Mouse (Mus musculus) ES-E14 (cell line): Measurements from ENCODE around the gene Itsn2. TPM values are rescaled to one million over a fixed set of nuclear protein-coding genes. Genes with fewer than 3 reads are reported as not detected.
A peak's percentile ranks its signal among the peaks of the same experiment; 100 is the strongest.

Experiments used
- DNase-seq: peaks from one replicate; pipeline ENCODE4 v3.0.0-alpha.2; 2013; ENCODE audit warnings: low read depth, low spot score
- H3K27ac ChIP-seq: 2 replicates; pipeline ENCODE4 v1.5.1; 2012; ENCODE audit warnings: low read depth, mild to moderate bottlenecking, low read length, moderate library complexity, mixed read lengths; ENCODE audit not compliant: poor library complexity, insufficient read depth, severe bottlenecking
- H3K36me3 ChIP-seq: 2 replicates; pipeline ENCODE4 v1.6.1; 2012; ENCODE audit warnings: mild to moderate bottlenecking, low read length, moderate library complexity, mixed read lengths; ENCODE audit not compliant: control insufficient read depth, poor library complexity, insufficient read depth, severe bottlenecking
- H3K4me1 ChIP-seq, 2 experiments: fragments of 150-350 bp in 1 of 2; sonication (generic) in 1 of 2; 2 replicates each; pipeline ENCODE4 v1.6.1; 2012; ENCODE audit warnings: low read length in 2 of 2, mild to moderate bottlenecking in 1 of 2, mixed read lengths in 1 of 2; ENCODE audit not compliant: control insufficient read depth in 2 of 2, insufficient read depth in 2 of 2, poor library complexity in 1 of 2
- H3K4me3 ChIP-seq, 2 experiments: fragments of 150-350 bp in 1 of 2; sonication (generic) in 1 of 2; 2 replicates each; pipeline ENCODE4 v1.5.1; 2012; ENCODE audit warnings: low read length in 2 of 2, low read depth in 1 of 2, mild to moderate bottlenecking in 1 of 2, mixed read lengths in 1 of 2; ENCODE audit not compliant: insufficient read depth in 1 of 2, poor library complexity in 1 of 2, severe bottlenecking in 1 of 2
- H3K9ac ChIP-seq: 2 replicates; pipeline ENCODE4 v1.6.1; 2012; ENCODE audit warnings: low read depth, mild to moderate bottlenecking, low read length, mixed read lengths; ENCODE audit not compliant: poor library complexity, insufficient read depth, severe bottlenecking
- H3K9me3 ChIP-seq: fragments of 150-350 bp; sonication (generic); 2 replicates; pipeline ENCODE4 v1.6.1; 2012; ENCODE audit warnings: low read depth, mild to moderate bottlenecking, low read length; ENCODE audit not compliant: control insufficient read depth, insufficient read depth
- CHD2 ChIP-seq: IDR thresholded peaks from 2 replicates; pipeline ENCODE4 v1.6.1; 2014; ENCODE audit warnings: mild to moderate bottlenecking, low read depth, low read length, inconsistent platforms
- HCFC1 ChIP-seq: IDR thresholded peaks from 2 replicates; pipeline ENCODE4 v1.6.1; 2012; ENCODE audit warnings: low read length, inconsistent platforms, borderline replicate concordance; ENCODE audit not compliant: insufficient read depth
- MAFK ChIP-seq: IDR thresholded peaks from 2 replicates; pipeline ENCODE4 v1.6.1; 2014; ENCODE audit warnings: mild to moderate bottlenecking, low read depth, low read length, inconsistent platforms; ENCODE audit not compliant: insufficient read depth
- ZC3H11A ChIP-seq: IDR thresholded peaks from 2 replicates; pipeline ENCODE4 v1.6.1; 2012; ENCODE audit warnings: low read depth, mild to moderate bottlenecking, inconsistent platforms, low read length, borderline replicate concordance
- ZNF384 ChIP-seq: IDR thresholded peaks from 2 replicates; pipeline ENCODE4 v1.6.1; 2012; ENCODE audit warnings: low read depth, low read length, inconsistent platforms
- in situ Hi-C, 2 experiments: fragments of 600-800 bp; cut with MboI; formaldehyde crosslinking; loops; one replicate each; pipeline ENCODE4 v1.15.1; 2025; ENCODE audit warnings: low sequenced_read_pairs in 2 of 2, inconsistent platforms in 1 of 2; ENCODE audit not compliant: unreplicated experiment in 2 of 2
- total RNA-seq: library from RNA; depleted of rRNA; stranded (reverse); fragments of 300-350 nt; gene quantifications from 2 replicates; pipeline ENCODE4 v1.2.3, GENCODE M21; 2012

The Itsn2 gene
- total RNA-seq, 1 experiment, result 35.4 TPM

GRCm38 (mm10) chr12:4556891-4557290 lies 35.5 kb upstream of the Itsn2 start:
- TF ChIP-seq ZC3H11A, result no peak
- TF ChIP-seq MAFK, result no peak
- no peak for TF ChIP-seq HCFC1
- peak; percentile 64 for TF ChIP-seq ZNF384
- no peak for TF ChIP-seq CHD2
- peak overlapping the region; percentile 7; the same call in 1 of the 2 replicates for H3K9ac ChIP-seq
- H3K27ac ChIP-seq, result peak overlapping the region; percentile 91
- H3K4me1 ChIP-seq, result peaks cover 10 to 14% of the 10 kb centered on the region in 2 experiments
- in situ Hi-C loops, result no loop called here
- H3K4me3 ChIP-seq, result no peak overlapping the region
- H3K36me3 ChIP-seq, result no peaks in the 10 kb centered on the region; the same call in 1 of the 2 replicates
- DNase-seq, result peak; percentile 79
- H3K9me3 ChIP-seq, result no peaks in the 10 kb centered on the region

DNA sequence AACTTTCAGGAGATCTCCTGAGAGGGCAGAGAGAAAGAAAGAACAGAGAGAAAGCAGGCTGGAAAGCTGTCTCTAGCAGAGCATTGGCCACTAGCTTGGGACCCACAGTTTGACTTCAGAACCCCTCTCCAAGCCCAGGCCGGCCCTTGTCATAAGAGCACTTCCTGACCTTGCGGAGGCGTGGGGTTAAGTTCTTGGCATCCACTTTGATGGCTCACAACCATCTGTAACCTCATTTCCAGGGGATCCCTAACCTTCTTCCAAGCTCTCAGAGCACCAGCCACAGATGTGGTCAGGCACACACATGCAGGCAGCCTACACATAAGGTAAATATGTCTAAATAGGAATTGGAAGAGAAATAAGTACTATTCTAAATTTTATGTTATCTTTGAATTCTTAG lies 35.0 kb upstream of the Itsn2 start:
- DNase-seq, result no peak
- Histone ChIP-seq H3K4me3 (no peak overlapping the region), H3K9ac (peak overlapping the region; percentile 6; the same call in 1 of the 2 replicates), H3K9me3 (no peaks in the 10 kb centered on the region), H3K4me1 (peaks cover 10 to 11% of the 10 kb centered on the region in 2 experiments), H3K27ac (peak overlapping the region; percentile 91), H3K36me3 (no peaks in the 10 kb centered on the region; the same call in 1 of the 2 replicates)
- in situ Hi-C loops, result no loop called here
- TF ChIP-seq CHD2 (no peak), MAFK (no peak), HCFC1 (no peak), ZNF384 (no peak), ZC3H11A (no peak)

- in situ Hi-C loops, result no loop called here
- DNase-seq, result no peak
- no peak overlapping the region for H3K9ac ChIP-seq
- peak overlapping the region; percentile 91; the same call in 1 of the 2 replicates for H3K27ac ChIP-seq
- peaks cover 10 to 11% of the 10 kb centered on the region in 2 experiments for H3K4me1 ChIP-seq
- TF ChIP-seq ZC3H11A, result no peak
- TF ChIP-seq ZNF384, result no peak
- TF ChIP-seq MAFK, result no peak
- no peak for TF ChIP-seq HCFC1
- no peak for TF ChIP-seq CHD2
- no peaks in the 10 kb centered on the region; the same call in 1 of the 2 replicates for H3K36me3 ChIP-seq
- H3K4me3 ChIP-seq, result no peak overlapping the region
- H3K9me3 ChIP-seq, result no peaks in the 10 kb centered on the region
Measured at GRCm38 (mm10) chr12:4558013-4558412, 34.4 kb upstream of the Itsn2 start.

- Histone ChIP-seq H3K27ac (peak overlapping the region; percentile 47), H3K9me3 (no peaks in the 10 kb centered on the region), H3K9ac (no peak overlapping the region; the same call in 1 of the 2 replicates), H3K4me3 (no peak overlapping the region), H3K36me3 (no peaks in the 10 kb centered on the region; the same call in 1 of the 2 replicates), H3K4me1 (peaks cover 10 to 11% of the 10 kb centered on the region in 2 experiments)
- no peak for DNase-seq
- TF ChIP-seq MAFK (0 out of 2 replicates have a peak, but pooled peaks have one; percentile 16), CHD2 (no peak; the same call in 1 of the 2 replicates)
- in situ Hi-C loops, result no loop called here
Measured at GRCm38 (mm10) chr12:4558475-4559279, 33.8 kb upstream of the Itsn2 start.
